Mouse (Mus musculus): ENCODE data around the gene Gpr146.
"Not testable (repeated sequence)": the region's sequence is repeated elsewhere in the genome, so short reads cannot be mapped to it uniquely, and the experiment has no call there.

Gpr146 gene

GRCm38 (mm10) chr5:139380385-139381248 lies 3.1 kb downstream of the Gpr146 start:
- DNase-seq (ENCODE audit: low read depth in 1 of 2, low spot score in 2 of 2): peak; percentile 56 to 72

- no peak for DNase-seq (ENCODE audit: low read depth in 1 of 2, low spot score in 2 of 2)
Measured at GRCm38 (mm10) chr5:139381586-139382513, 4.4 kb downstream of the Gpr146 start.

DNA sequence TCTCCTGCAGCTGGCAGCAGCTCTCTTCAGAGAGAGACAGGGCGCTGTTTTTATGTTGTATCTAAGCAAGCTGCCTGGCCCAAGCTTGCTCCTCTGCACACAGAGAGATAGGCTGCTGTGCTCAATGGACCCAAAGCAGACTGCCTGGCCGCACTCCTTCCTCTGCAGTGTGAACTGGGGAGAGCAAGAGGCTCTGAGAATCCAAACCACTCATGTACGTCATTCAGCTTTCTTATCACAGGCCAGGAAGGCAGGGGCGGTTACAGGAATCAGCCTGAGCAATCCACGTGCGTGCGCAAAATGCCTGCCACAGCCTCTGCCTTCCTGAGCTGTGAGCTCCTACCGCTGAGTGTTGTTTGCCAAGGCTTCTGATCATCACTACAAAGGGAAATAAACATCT lies 5.3 kb downstream of the Gpr146 start:
- no peak for DNase-seq (ENCODE audit: low read depth in 1 of 2, low spot score in 2 of 2)

- no peak for DNase-seq (ENCODE audit: low read depth in 1 of 2, low spot score in 2 of 2)
Measured at GRCm38 (mm10) chr5:139383234-139383633, 5.7 kb downstream of the Gpr146 start.

- no peak for DNase-seq (ENCODE audit: low read depth in 1 of 2, low spot score in 2 of 2)
Measured at GRCm38 (mm10) chr5:139384531-139384930, 7.0 kb downstream of the Gpr146 start.

GRCm38 (mm10) chr5:139386047-139386446 lies 8.6 kb downstream of the Gpr146 start:
- no peak for DNase-seq (ENCODE audit: low read depth in 1 of 2, low spot score in 2 of 2)

- DNase-seq (ENCODE audit: low read depth in 1 of 2, low spot score in 2 of 2): no peak
Measured at GRCm38 (mm10) chr5:139387329-139388194, 10.1 kb downstream of the Gpr146 start.

DNA sequence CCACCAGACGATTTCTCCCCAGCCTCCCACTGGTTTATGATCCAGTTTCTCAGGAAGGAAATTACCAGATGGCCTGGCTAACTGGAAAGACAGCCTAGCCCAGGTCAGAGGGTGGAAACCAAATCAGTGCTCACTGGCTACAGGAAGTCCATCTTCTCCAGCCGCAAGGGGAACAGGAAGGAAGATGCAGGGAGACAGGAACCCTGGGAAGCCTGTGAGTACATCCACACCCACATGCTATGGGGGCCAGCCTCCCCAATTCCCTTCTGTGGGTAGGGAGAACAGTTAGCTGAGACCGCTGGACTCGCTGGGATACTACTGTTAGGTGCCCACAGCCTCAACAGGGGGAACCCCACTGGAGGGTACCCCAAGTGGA lies 10.7 kb downstream of the Gpr146 start:
- DNase-seq (ENCODE audit: low read depth in 1 of 2, low spot score in 2 of 2): no peak

- DNase-seq (ENCODE audit: low read depth in 1 of 2, low spot score in 2 of 2): no peak
Measured at GRCm38 (mm10) chr5:139388694-139389675, 11.5 kb downstream of the Gpr146 start.

- no peak for DNase-seq (ENCODE audit: low read depth in 1 of 2, low spot score in 2 of 2)
Measured at GRCm38 (mm10) chr5:139389676-139390061, 12.2 kb downstream of the Gpr146 start.

DNA sequence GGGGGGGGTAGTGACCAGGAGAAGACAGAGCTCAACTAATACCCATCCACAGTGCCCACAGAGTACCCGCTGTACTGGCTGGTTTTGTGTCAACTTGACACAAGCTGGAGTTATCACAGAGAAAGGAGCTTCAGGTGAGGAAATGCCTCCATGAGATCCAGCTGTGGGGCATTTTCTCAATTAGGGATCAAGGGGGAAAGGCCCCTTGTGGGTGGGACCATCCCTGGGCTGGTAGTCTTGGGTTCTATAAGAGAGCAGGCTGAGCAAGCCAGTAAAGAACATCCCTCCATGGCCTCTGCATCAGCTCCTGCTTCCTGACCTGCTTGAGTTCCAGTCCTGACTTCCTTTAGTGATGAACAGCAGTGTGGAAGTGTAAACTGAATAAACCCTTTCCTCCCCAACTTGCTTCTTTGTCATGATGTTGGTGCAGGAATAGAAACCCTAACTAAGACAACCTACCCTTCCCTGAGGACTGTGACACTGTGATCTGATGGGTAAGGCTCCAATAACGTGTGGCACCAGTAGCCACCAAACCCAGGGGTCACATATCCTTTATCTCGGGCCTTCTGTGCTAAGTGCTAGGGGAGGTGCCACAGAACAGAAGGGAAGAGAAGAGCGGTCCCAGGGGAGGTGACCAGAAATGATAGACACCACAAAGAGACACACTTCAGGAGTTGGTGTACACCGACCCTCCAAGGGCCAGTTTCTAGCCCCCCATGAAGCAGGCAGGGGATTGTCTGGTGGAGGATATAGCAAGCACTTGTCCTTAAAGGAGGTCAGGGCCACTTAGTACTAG lies 13.0 kb downstream of the Gpr146 start:
- not testable (repeated sequence) for DNase-seq (ENCODE audit: low read depth in 1 of 2, low spot score in 2 of 2)

DNA sequence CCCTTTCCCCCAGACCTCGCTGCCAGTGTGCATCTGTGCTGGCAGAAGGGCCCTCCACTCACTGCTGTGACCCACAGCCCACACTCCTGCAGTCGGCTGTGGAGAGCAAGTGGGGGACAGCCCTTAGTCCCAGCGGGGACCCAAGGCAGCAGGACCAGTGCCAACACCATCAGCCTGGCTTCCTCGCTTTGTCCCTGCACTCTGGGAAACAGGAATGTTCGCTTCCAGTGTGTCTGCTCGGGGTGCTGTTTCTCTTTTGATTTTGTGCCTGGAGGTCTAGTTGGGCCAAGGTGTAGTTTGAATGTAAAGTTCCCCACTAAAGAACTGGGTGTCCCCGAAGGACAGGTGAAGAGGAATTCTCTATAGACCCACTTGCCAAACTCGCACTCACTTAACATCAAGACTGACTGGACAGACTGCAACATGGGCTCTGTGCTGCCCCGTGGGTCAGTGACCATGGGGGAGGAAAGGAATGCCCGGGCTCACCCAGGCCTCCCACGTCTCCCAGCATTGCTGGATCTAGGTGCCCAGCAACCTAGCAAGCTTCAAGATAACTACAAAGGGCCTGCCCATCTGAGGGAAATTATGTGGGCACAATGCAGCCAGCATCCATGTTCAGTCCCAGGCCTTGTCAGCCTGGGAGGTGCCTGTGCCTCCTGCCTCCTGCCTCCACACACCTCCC lies 14.0 kb downstream of the Gpr146 start:
- no peak for DNase-seq (ENCODE audit: low read depth in 1 of 2, low spot score in 2 of 2)

GRCm38 (mm10) chr5:139392219-139393196 lies 15.0 kb downstream of the Gpr146 start:
- no peak for DNase-seq (ENCODE audit: low read depth in 1 of 2, low spot score in 2 of 2)

DNA sequence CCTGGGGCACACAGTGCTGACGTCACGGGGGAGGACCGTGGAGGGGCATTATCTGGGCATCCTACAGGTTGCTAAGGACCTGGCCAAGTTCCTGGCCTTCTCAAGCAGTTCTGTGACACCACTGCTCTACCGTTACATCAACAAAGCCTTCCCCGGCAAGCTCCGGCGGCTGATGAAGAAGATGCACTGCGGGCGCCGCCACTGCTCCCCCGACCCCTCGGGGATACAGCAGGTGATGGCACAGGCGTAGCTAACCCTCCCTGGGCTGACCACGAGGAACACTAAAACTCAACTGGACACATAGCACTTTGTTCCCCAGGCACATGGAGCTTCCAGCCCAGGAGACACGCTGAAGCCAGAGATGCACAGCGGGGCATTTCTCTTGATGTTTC lies 15.7 kb downstream of the Gpr146 start:
- DNase-seq (ENCODE audit: low read depth in 1 of 2, low spot score in 2 of 2): no peak

GRCm38 (mm10) chr5:139394399-139394798 lies 16.9 kb downstream of the Gpr146 start:
- no peak for DNase-seq (ENCODE audit: low read depth in 1 of 2, low spot score in 2 of 2)

DNA sequence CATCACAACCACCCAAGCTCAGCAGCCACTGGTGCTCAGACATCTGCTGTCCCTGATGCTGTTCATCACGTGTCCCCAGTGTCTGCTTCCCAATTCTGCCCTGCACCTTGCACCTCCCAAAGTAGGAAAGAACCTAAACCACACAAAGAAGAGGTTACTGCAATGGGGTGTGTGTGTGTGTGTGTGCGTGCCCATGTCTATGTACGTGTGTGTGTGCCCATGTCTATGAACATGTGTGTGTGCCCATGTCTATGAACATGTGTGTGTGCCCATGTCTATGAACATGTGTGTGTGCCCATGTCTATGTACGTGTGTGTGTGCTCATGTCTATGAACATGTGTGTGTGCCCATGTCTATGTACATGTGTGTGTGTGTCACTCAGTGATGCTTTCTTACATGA lies 18.0 kb downstream of the Gpr146 start:
- DNase-seq (ENCODE audit: low read depth in 1 of 2, low spot score in 2 of 2): no peak

- DNase-seq (ENCODE audit: low read depth in 1 of 2, low spot score in 2 of 2): no peak
Measured at GRCm38 (mm10) chr5:139397359-139397916, 19.9 kb downstream of the Gpr146 start.

Measured in monocyte, adult 2 months (primary cell).